17 mouse cellular contexts compared by ENCODE assay signal in the genomic region with DNA sequence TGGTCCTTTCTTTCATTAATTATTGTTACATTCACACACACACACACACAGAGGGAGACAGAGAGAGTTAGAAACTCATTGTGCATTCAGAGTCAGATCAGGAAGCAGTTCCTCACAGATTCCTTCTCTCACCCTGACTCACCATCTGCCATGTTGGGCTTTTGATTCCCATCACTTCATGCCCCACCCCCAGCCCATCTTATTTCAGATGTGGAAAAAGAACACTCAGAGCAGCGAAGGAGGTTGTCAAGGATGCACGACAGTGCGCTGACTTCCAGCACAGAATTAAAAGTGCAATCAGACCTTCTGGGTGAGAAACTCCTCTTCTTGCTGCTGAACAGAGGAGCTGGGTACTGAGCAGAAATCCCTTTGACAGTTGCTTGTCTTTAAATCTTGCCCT.
DNase-seq lines count a peak whose midpoint lies in the region; ATAC-seq and TF ChIP-seq lines count a peak whose summit lies in the region.
"Had no signal": no experiment of that assay in that cellular context is flagged by ENCODE, and none has a peak within 500 bp of the region (broad histone marks: within the 10 kb centered on the region; RNA-seq: fewer than 3 reads in every experiment).

No protein-coding gene starts in this region.

- ATAC-seq in midbrain, postnatal 0 days (ENCODE audit: low FRiP score), result no peak
- ATAC-seq in midbrain, embryonic 13.5 days, result no peak
- ATAC-seq in granulocyte monocyte progenitor cell, adult 5-6 weeks (replicated peaks; ENCODE audit: poor library complexity, severe bottlenecking), result no peak
- ATAC-seq: Patski had no signal

- no peak overlapping the region for H3K4me3 ChIP-seq in midbrain, postnatal 0 days (ENCODE audit: low read depth, low read length)
- no peak overlapping the region for H3K4me3 ChIP-seq in midbrain, embryonic 13.5 days (replicated peaks)
- no peak overlapping the region for H3K4me3 ChIP-seq in left cerebral cortex, adult 2 months
- H3K4me3 ChIP-seq: embryonic facial prominence, embryonic 15.5 days; gastrocnemius, adult 2 months; hindbrain, embryonic 12.5 days had no signal

- H3K27ac ChIP-seq in midbrain, postnatal 0 days (ENCODE audit: low read depth, low read length), result no peak overlapping the region
- H3K27ac ChIP-seq in midbrain, embryonic 13.5 days, result no peak overlapping the region
- H3K27ac ChIP-seq in left cerebral cortex, adult 2 months, result no peak overlapping the region
- H3K27ac ChIP-seq: embryonic facial prominence, embryonic 15.5 days; gastrocnemius, adult 2 months; hindbrain, embryonic 12.5 days had no signal

- H3K36me3 ChIP-seq in midbrain, postnatal 0 days (ENCODE audit: insufficient read depth, low read length), result no peaks in the 10 kb centered on the region
- no peaks in the 10 kb centered on the region for H3K36me3 ChIP-seq in midbrain, embryonic 13.5 days
- H3K36me3 ChIP-seq: embryonic facial prominence, embryonic 15.5 days; hindbrain, embryonic 12.5 days had no signal

- no peak overlapping the region for H3K4me2 ChIP-seq in midbrain, postnatal 0 days (ENCODE audit: low read depth, low read length, poor library complexity, severe bottlenecking)
- H3K4me2 ChIP-seq in midbrain, embryonic 13.5 days (replicated peaks), result no peak overlapping the region
- H3K4me2 ChIP-seq: embryonic facial prominence, embryonic 15.5 days; heart, embryonic 11.5 days; hindbrain, embryonic 12.5 days; liver, embryonic 11.5 days had no signal

- no peak for TF ChIP-seq CTCF in midbrain, postnatal 0 days (IDR thresholded peaks at IDR 0.05)
- no peak; the same call in 1 of the 2 replicates for TF ChIP-seq CTCF in left cerebral cortex, adult 2 months (IDR thresholded peaks at IDR 0.05)

- intact Hi-C loops in left cerebral cortex, adult 2 months (cut with DNase I), result no loop called here

- H3K9ac ChIP-seq in midbrain, postnatal 0 days (replicated peaks; ENCODE audit: low read length, poor library complexity, severe bottlenecking), result no peak overlapping the region
- H3K9ac ChIP-seq in midbrain, embryonic 13.5 days (replicated peaks), result no peak overlapping the region
- H3K9ac ChIP-seq: embryonic facial prominence, embryonic 15.5 days; hindbrain, embryonic 12.5 days had no signal

- H3K4me1 ChIP-seq in midbrain, postnatal 0 days (ENCODE audit: insufficient read depth, low read length), result no peaks in the 10 kb centered on the region
- peaks cover 3% of the 10 kb centered on the region; the same call in 1 of the 2 replicates for H3K4me1 ChIP-seq in midbrain, embryonic 13.5 days (replicated peaks)
- H3K4me1 ChIP-seq: embryonic facial prominence, embryonic 15.5 days had no signal

- 46% methylated on average over 3 of the region's 3 CpGs for WGBS in midbrain, postnatal 0 days
- 61% methylated on average over 3 of the region's 3 CpGs for WGBS in midbrain, embryonic 13.5 days

- no peaks in the 10 kb centered on the region for H3K9me3 ChIP-seq in midbrain, postnatal 0 days (ENCODE audit: low read length)
- H3K9me3 ChIP-seq in midbrain, embryonic 13.5 days, result no peaks in the 10 kb centered on the region
- H3K9me3 ChIP-seq: embryonic facial prominence, embryonic 15.5 days; hindbrain, embryonic 12.5 days had no signal

- H3K27me3 ChIP-seq in midbrain, postnatal 0 days (ENCODE audit: insufficient read depth, low read length), result no peaks in the 10 kb centered on the region
- H3K27me3 ChIP-seq in midbrain, embryonic 13.5 days, result no peaks in the 10 kb centered on the region
- H3K27me3 ChIP-seq: embryonic facial prominence, embryonic 15.5 days; hindbrain, embryonic 12.5 days had no signal

- DNase-seq in cerebellum, postnatal 10 days, result peak; percentile 45
- no peak for DNase-seq in cerebellum, postnatal 36 days
- DNase-seq in midbrain, postnatal 0 days (ENCODE audit: low spot score), result peak; percentile 28
- peak; percentile 15 to 36 for DNase-seq in left cerebral cortex, adult 2 months (ENCODE audit: extremely low spot score in 1 of 2, low spot score in 2 of 2)
- DNase-seq in right cerebral cortex, postnatal 4 days, result peak; percentile 21
- no peak for DNase-seq in heart, adult 9 months (ENCODE audit: low spot score in 2 of 2)
- DNase-seq: adrenal gland, adult 2 months; gastrocnemius, adult 2 months; kidney, adult 8-10 months; lung, postnatal 10 days had no signal

Comparison
In these comparisons a context has a peak if more than half of its experiments do, and no peak if none do; other contexts are left out.
1. DNase-seq: peak in cerebellum, postnatal 10 days (2 of 2), midbrain, postnatal 0 days (single experiment), left cerebral cortex, adult 2 months (2 of 2) and right cerebral cortex, postnatal 4 days (single experiment); none in cerebellum, postnatal 36 days (0 of 2) and heart, adult 9 months (0 of 2).